Mouse (Mus musculus): Measurements from ENCODE around the gene Apbb1. TPM values are rescaled to one million over a fixed set of nuclear protein-coding genes. Genes with fewer than 3 reads are reported as not detected.

Apbb1 gene
- 0.54 and 1.1 TPM in 2 replicates for polyA plus RNA-seq (2012)

DNA sequence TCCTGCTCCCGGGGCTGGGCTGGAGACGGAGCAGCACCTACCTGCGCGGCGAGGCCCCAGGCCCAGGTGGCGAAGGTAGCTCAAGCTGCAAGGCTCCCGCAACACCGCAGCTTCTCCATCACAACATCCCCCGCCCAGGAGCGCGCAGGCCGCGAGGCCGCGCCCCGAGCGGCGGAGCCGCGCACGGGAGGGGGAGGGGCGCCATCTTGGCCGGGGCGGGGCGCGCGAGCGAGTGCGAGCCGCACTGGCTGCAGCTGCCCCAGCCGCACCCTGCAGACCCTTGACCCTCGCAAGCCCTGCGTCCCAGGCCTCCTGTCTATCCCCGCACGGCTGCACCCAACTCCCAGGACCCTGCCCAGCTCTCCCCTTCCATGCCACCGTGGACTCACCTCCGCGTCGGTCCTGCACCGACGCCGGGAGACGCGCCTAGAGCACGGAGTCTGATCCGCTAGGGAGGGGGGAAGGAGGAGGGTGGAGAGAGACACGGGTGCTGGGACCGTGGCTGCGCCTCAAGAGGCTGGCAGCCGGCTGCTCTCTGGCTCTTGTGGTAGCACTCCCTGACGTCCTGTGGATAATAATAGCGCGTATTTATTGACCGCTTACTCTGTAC lies at the start of gene Apbb1:
TSS of gene Apbb1 (minus strand) at position 560 of the 610 bp plus-strand sequence.

GRCm38 (mm10) chr7:105554212-105554942 lies 27.1 kb downstream of the Apbb1 start, which contains the start of gene Smpd1:
TSS of gene Smpd1 (plus strand) at chr7:105554360.

Other genes starting within 250 kb of the Apbb1 start
- gene Olfr690, start 247.5 kb downstream of the Apbb1 start, polyA plus RNA-seq (2012): not detected in 2 replicates
- not detected in 2 replicates for gene Olfr691, start 239.4 kb downstream of the Apbb1 start, polyA plus RNA-seq (2012)
- gene Olfr692, start 213.4 kb downstream of the Apbb1 start, polyA plus RNA-seq (2012): not detected in 2 replicates
- gene Gm5901, start 206.6 kb downstream of the Apbb1 start, polyA plus RNA-seq (2012): not detected in 2 replicates
- gene Fam160a2, start 181.6 kb downstream of the Apbb1 start, polyA plus RNA-seq (2012): 41.2 and 52.9 TPM in 2 replicates
- 0.06 TPM in 1 of 2 replicates, not detected in the other for gene Cnga4, start 177.1 kb downstream of the Apbb1 start, polyA plus RNA-seq (2012)
- gene Cckbr, start 155.9 kb downstream of the Apbb1 start, polyA plus RNA-seq (2012): not detected in 2 replicates
- 2.5 and 4.2 TPM in 2 replicates for gene Cavin3, start 99.4 kb downstream of the Apbb1 start, polyA plus RNA-seq (2012)
- gene Smpd1, start 27.3 kb downstream of the Apbb1 start, polyA plus RNA-seq (2012): 18.2 and 20.3 TPM in 2 replicates
- gene Hpx, start 18.5 kb upstream of the Apbb1 start, polyA plus RNA-seq (2012): not detected in 2 replicates
- gene Trim3, start 51.9 kb upstream of the Apbb1 start, polyA plus RNA-seq (2012): 10.2 and 10.6 TPM in 2 replicates
- 178 and 270 TPM in 2 replicates for gene Timm10b, start 58.4 kb upstream of the Apbb1 start, polyA plus RNA-seq (2012)
- gene Arfip2, start 58.8 kb upstream of the Apbb1 start, polyA plus RNA-seq (2012): 80.3 and 83.8 TPM in 2 replicates
- gene Gm45799, start 58.9 kb upstream of the Apbb1 start, polyA plus RNA-seq (2012): 87.9 and 116 TPM in 2 replicates
- gene Dnhd1, start 69.2 kb upstream of the Apbb1 start, polyA plus RNA-seq (2012): 0.23 and 0.38 TPM in 2 replicates
- 47.1 and 54.7 TPM in 2 replicates for gene Ilk, start 154.9 kb upstream of the Apbb1 start, polyA plus RNA-seq (2012)
- gene Rrp8, start 155.7 kb upstream of the Apbb1 start, polyA plus RNA-seq (2012): 18.9 and 33.4 TPM in 2 replicates
- 290 and 304 TPM in 2 replicates for gene Taf10, start 162.7 kb upstream of the Apbb1 start, polyA plus RNA-seq (2012)
- gene Tpp1, start 170.6 kb upstream of the Apbb1 start, polyA plus RNA-seq (2012): 35.6 and 36.7 TPM in 2 replicates
- gene Dchs1, start 206.0 kb upstream of the Apbb1 start, polyA plus RNA-seq (2012): 0.06 and 0.19 TPM in 2 replicates
- gene Mrpl17, start 229.4 kb upstream of the Apbb1 start, polyA plus RNA-seq (2012): 84.2 and 99.0 TPM in 2 replicates